Mouse (Mus musculus) kidney, postnatal 0 days (tissue): Measurements from ENCODE around the gene Vsig10. TPM values are rescaled to one million over a fixed set of nuclear protein-coding genes. Genes with fewer than 3 reads are reported as not detected.
A peak's percentile ranks its signal among the peaks of the same experiment; 100 is the strongest.

Experiments used
- ATAC-seq: fragments of 200-750 bp; cut with Nextera tagmentation; replicated peaks from 2 replicates; pipeline ENCODE4 v1.8.0; 2017; ENCODE audit warnings: low read depth, moderate number of reproducible peaks, moderate TSS enrichment, moderate library complexity; ENCODE audit not compliant: low FRiP score
- DNase-seq: peaks from one replicate; pipeline ENCODE4 v3.0.0-alpha.2; 2016; ENCODE audit warnings: low spot score
- H3K27ac ChIP-seq: fragments of 300-500 bp; sonication (generic); 2 replicates; pipeline ENCODE4 v1.5.1; 2014; ENCODE audit warnings: mild to moderate bottlenecking
- H3K27me3 ChIP-seq: fragments of 300-500 bp; sonication (generic); 2 replicates; pipeline ENCODE4 v1.6.1; 2014; ENCODE audit warnings: low read length, mixed read lengths; ENCODE audit not compliant: insufficient read depth
- H3K36me3 ChIP-seq: fragments of 300-500 bp; sonication (generic); 2 replicates; pipeline ENCODE4 v1.6.1; 2014; ENCODE audit warnings: low read length, mixed read lengths; ENCODE audit not compliant: insufficient read depth
- H3K4me1 ChIP-seq: fragments of 300-500 bp; sonication (generic); replicated peaks from 2 replicates; pipeline ENCODE4 v1.6.1; 2014; ENCODE audit warnings: antibody characterized with exemption, low read length, mixed read lengths; ENCODE audit not compliant: insufficient read depth
- H3K4me2 ChIP-seq: fragments of 300-500 bp; sonication (generic); 2 replicates; pipeline ENCODE4 v1.6.1; 2014; ENCODE audit warnings: mild to moderate bottlenecking, low read length, moderate library complexity, mixed read lengths
- H3K4me3 ChIP-seq: fragments of 300-500 bp; sonication (generic); replicated peaks from 2 replicates; pipeline ENCODE4 v1.5.1; 2014; ENCODE audit warnings: low read depth, low read length
- H3K9ac ChIP-seq: fragments of 300-500 bp; sonication (generic); 2 replicates; pipeline ENCODE4 v1.6.1; 2014; ENCODE audit warnings: low read depth, low read length
- H3K9me3 ChIP-seq: fragments of 300-500 bp; sonication (generic); replicated peaks from 2 replicates; pipeline ENCODE4 v1.6.1; 2016; ENCODE audit warnings: low read length, inconsistent platforms, mixed read lengths
- CTCF ChIP-seq: IDR thresholded peaks from 2 replicates; pipeline ENCODE4 v1.5.1; 2016; ENCODE audit warnings: antibody characterized with exemption, low read depth, mild to moderate bottlenecking, moderate library complexity
- WGBS: fragments of 180-500 bp; shearing (Covaris S2); extraction: QIAGEN DNeasy Blood & Tissue Kit; methylation state at CpG from one replicate; pipeline ENCODE4 v1.1.7; 2014; 5-methylcytosine and 5-hydroxymethylcytosine counted together
- polyA plus RNA-seq: library from polyadenylated mRNA; unstranded; fragments of >200 nt; fragmentation: Nextera tagmentation; extraction: Ambion mirVana; gene quantifications from 2 replicates; pipeline ENCODE4 v1.2.1, GENCODE M21; 2015

Gene Vsig10
- 9.5 and 11.6 TPM in 2 replicates for polyA plus RNA-seq

DNA sequence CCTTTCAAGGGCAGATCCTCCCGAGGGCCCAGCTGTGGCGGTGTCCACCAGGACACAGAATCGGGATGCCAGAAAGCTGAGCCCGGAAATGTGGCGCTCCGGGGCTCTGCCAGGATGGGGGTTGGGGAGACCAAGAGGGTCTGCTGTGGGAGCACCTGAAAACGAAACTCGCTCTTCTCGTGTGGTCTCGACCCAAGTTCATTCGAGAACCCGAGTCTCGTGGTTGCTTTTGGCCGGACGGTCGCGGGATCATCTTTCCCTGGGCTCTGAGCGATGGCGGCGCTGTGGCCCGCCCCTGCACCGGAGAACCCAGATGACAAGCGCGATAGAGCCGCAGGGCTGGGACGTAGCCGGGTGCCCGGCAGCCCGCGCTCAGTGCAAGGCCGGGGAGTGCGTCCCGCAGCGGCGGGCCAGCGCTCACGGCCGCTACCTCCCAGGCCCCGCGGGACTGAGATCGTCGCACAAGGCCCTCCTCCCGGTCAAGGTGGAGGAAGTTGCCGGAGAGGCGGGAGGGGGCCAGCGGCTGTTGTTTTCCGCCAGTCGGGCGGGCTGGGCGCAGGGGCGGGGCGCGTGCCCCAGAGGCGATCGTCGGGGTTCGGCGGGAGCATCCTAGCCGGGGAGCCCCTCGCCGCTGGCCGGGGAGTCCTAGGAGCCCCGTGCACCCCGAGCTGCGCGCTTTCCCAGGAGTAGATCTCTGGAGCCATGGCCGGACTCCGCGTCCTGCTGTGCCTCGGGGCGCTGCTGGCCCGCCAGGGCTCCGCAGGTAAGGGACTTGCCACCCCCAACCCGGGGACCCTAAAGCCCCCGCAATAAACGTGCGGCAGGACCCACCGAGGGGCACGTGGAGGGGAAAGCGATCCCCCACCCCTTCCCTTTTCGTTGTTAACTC is at the start of gene Vsig10:
TSS of gene Vsig10 (plus strand) at position 343 of the 889 bp plus-strand sequence.
- DNase-seq, result peak; percentile 81
- H3K36me3 ChIP-seq, result no peaks in the 10 kb centered on the region
- ATAC-seq, result peak; percentile 78
- H3K9me3 ChIP-seq, result no peaks in the 10 kb centered on the region
- H3K4me2 ChIP-seq, result peak within 1 kb of the TSS; percentile 96
- H3K27me3 ChIP-seq, result no peaks in the 10 kb centered on the region
- H3K4me1 ChIP-seq, result no peaks in the 10 kb centered on the region; the same call in none of the 2 replicates
- H3K27ac ChIP-seq, result peak within 1 kb of the TSS; percentile 90
- H3K4me3 ChIP-seq, result peak within 1 kb of the TSS; percentile 83
- peak within 1 kb of the TSS; percentile 91 for H3K9ac ChIP-seq
- TF ChIP-seq CTCF, result peak; percentile 29; the same call in 1 of the 2 replicates
- WGBS, result under 1% methylated on average over 75 of the region's 81 CpGs

DNA sequence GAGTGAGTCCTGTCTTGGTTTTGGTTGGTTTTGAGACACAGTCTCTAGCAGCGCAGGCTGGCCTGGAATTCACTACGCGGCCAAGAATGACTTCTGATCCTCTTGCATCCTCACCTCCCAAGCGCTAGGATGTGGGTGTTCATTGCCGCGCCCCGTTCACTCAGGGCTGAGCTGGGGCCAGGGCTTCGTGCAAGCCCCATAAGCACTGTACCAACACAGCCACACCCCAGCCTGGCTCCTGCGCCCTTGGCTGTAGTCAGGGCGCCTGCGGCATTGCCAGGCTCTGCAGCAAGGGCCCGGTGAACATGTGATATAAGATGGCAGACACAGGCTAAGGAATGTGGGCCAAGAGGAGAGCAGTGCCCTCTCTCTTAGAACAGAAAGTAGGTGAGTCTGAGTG is 49.5 kb upstream of the Vsig10 start:
- Histone ChIP-seq H3K4me3 (no peak overlapping the region), H3K4me1 (no peaks in the 10 kb centered on the region), H3K27ac (no peak overlapping the region), H3K27me3 (no peaks in the 10 kb centered on the region), H3K36me3 (no peaks in the 10 kb centered on the region), H3K9ac (no peak overlapping the region), H3K9me3 (no peaks in the 10 kb centered on the region), H3K4me2 (no peak overlapping the region)
- no peak for TF ChIP-seq CTCF
- 94% methylated on average over 12 of the region's 12 CpGs for WGBS
- DNase-seq (no peak), ATAC-seq (no peak)

DNA sequence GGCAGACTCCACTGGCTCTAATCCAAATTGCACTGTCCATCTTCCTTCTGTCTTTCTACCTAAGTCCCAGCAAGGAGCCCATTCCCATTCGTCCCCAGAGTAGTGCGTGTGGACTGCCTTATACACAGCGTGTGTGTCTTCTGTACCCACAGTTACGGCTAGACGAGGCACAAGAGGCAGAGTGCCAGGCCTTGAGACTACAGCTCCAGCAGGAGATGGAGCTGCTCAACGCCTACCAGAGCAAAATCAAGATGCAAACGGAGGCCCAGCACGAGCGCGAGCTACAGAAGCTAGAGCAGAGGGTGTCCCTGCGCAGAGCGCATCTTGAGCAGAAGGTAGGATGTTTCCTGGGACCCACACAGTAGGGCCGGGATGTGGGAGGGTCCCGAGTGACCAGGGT is 46.9 kb upstream of the Vsig10 start:
- Histone ChIP-seq H3K9ac (no peak overlapping the region), H3K36me3 (no peaks in the 10 kb centered on the region), H3K4me3 (no peak overlapping the region), H3K4me2 (no peak overlapping the region), H3K4me1 (no peaks in the 10 kb centered on the region), H3K9me3 (no peaks in the 10 kb centered on the region), H3K27ac (no peak overlapping the region), H3K27me3 (no peaks in the 10 kb centered on the region)
- no peak for DNase-seq
- 94% methylated on average over 14 of the region's 14 CpGs for WGBS
- TF ChIP-seq CTCF, result no peak
- no peak for ATAC-seq

DNA sequence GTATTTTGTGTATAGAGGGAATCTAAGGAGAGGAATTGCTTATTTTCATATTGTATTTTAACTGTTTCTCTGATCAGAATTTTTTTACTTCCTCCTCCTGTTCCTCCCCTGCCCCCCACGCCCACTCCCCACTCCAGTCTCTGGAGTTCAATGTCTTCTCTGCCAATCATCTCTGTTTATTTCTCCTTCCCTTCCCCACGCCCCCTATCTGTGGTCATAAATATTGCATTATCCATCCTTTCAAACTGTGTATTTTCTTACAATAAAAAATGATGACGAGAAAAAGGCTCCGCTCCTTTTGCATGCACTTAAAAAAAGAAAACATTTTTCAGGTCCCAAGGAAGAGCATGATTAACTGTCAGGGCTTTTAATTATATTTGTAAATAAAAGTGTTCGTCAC is 44.1 kb upstream of the Vsig10 start:
- ATAC-seq (no peak), DNase-seq (peak; percentile 49)
- Histone ChIP-seq H3K36me3 (no peaks in the 10 kb centered on the region), H3K27ac (no peak overlapping the region), H3K4me2 (no peak overlapping the region), H3K9ac (no peak overlapping the region), H3K27me3 (no peaks in the 10 kb centered on the region), H3K4me3 (no peak overlapping the region), H3K9me3 (no peaks in the 10 kb centered on the region), H3K4me1 (no peaks in the 10 kb centered on the region)
- 44% methylated on average over 5 of the region's 5 CpGs for WGBS
- TF ChIP-seq CTCF, result peak; percentile 65

DNA sequence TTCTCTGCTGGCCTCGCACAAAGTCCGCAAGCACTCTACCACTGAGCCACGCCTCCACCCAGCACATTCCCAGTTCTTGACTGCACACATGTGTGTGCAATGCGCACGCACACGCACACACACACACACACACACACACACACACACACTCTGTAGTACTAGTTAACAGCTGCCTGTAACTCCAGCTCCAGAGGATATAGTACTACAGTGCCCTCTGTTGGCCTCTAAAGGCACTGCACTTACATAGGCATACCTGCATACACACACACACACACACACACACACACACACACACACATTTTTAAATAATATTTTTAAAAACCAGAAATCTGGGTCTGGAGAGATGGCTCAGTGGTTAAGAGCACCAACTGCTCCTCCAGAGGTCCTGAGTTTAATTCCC is 41.1 kb upstream of the Vsig10 start:
- Histone ChIP-seq H3K9ac (no peak overlapping the region), H3K4me3 (no peak overlapping the region), H3K9me3 (no peaks in the 10 kb centered on the region), H3K27me3 (no peaks in the 10 kb centered on the region), H3K36me3 (peaks cover 7% of the 10 kb centered on the region; the same call in 1 of the 2 replicates), H3K4me1 (no peaks in the 10 kb centered on the region), H3K27ac (no peak overlapping the region), H3K4me2 (no peak overlapping the region)
- 96% methylated on average over 6 of the region's 6 CpGs for WGBS
- ATAC-seq, result no peak
- TF ChIP-seq CTCF, result peak; percentile 45; the same call in 1 of the 2 replicates
- DNase-seq, result no peak

DNA sequence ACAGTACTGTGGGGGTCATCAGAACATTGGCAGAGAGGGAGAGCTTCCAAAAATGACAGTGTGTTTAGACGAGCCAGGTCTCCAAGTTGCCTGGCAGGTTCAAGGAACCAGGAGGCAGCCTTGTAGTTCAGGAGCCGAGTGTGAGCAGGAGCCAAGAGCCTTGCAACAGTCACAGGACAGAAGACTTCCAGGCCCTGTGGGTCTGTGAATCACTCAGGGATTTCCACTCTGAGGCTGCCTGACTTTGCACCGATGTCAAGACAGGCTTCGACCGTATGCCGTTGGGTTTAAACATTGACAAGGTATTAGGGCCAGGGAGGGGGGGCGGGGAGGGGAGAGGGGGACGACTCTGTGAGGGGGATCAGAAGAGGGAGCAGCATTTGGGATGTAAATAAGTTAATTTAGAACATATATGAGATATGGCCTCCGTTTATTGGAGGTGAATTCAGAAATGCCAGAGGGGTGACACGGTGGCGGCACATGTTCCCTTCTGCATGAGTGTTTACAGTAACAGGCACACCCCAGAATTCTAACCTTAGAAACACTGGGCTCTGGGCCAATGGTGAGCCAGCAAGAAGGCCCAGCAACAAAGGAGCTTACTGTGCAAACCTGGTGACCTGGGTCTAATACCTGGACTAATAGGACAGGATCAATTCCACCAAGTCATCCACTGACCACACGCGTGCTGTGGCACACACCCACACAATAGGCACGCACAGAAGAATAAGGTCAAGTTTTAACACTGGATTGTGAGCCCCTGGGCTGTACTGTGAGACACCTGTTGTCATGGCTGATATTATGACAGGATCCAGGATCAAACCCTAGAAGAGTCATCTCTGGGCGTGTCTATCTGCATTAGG is 39.8 kb upstream of the Vsig10 start:
- peak overlapping the region; percentile 40; the same call in 1 of the 2 replicates for H3K27ac ChIP-seq
- H3K27me3 ChIP-seq, result no peaks in the 10 kb centered on the region
- ATAC-seq (peak; percentile 60), DNase-seq (no peak)
- H3K9ac ChIP-seq, result no peak overlapping the region
- no peaks in the 10 kb centered on the region for H3K9me3 ChIP-seq
- H3K4me2 ChIP-seq, result no peak overlapping the region
- peaks cover 12% of the 10 kb centered on the region; the same call in 1 of the 2 replicates for H3K36me3 ChIP-seq
- no peak for TF ChIP-seq CTCF
- 72% methylated on average over 15 of the region's 15 CpGs for WGBS
- no peaks in the 10 kb centered on the region for H3K4me1 ChIP-seq
- H3K4me3 ChIP-seq, result no peak overlapping the region
